Mouse (Mus musculus): ENCODE data around the gene Tapbp.

GRCm38 (mm10) chr17:33957493-33957892 is 41.8 kb downstream of the Tapbp start:
- TF ChIP-seq CTCF (conservative IDR thresholded peaks at IDR 0.05; ENCODE audit: insufficient read depth, insufficient read length, low read depth, low read length) (no peak), POLR2A (IDR thresholded peaks at IDR 0.05; ENCODE audit: low read depth, low read length) (no peak)

All from kidney, adult 2 months (tissue).